Mouse (Mus musculus): Measurements from ENCODE around the gene Zfyve26. TPM values are rescaled to one million over a fixed set of nuclear protein-coding genes. Genes with fewer than 3 reads are reported as not detected.

Gene Zfyve26
- polyA plus RNA-seq (2014; fragmentation: Nextera tagmentation; extraction: Ambion mirVana) = 16.2 and 18.0 TPM in 2 replicates

- under 1% methylated on average over 29 of the region's 29 CpGs for WGBS
- Histone ChIP-seq H3K36me3 (ENCODE audit: control insufficient read depth, insufficient read depth, low read length) (0 out of 2 replicates have a peak, but pooled peaks cover 3% of the 10 kb centered on the region), H3K4me2 (peak within 1 kb of the TSS; percentile 78), H3K27me3 (replicated peaks; ENCODE audit: control insufficient read depth, insufficient read depth, low read length) (no peaks in the 10 kb centered on the region), H3K4me1 (replicated peaks; ENCODE audit: control insufficient read depth, insufficient read depth, low read length) (peaks cover 11% of the 10 kb centered on the region), H3K27ac (ENCODE audit: low read depth, low read length) (0 out of 2 replicates have a peak within 1 kb of the TSS, but pooled peaks have one; percentile 32), H3K9ac (ENCODE audit: low read depth, low read length) (peak within 1 kb of the TSS; percentile 78), H3K9me3 (ENCODE audit: control insufficient read depth, low read length) (no peaks in the 10 kb centered on the region), H3K4me3 (ENCODE audit: low read depth, low read length) (peak within 1 kb of the TSS; percentile 85)
- ATAC-seq (replicated peaks; ENCODE audit: low FRiP score) (peak; percentile 92), DNase-seq (ENCODE audit: low spot score) (peak; percentile 84)
Observed at GRCm38 (mm10) chr12:79296126-79296816, at the start of gene Zfyve26. Gene Zfyve26 (minus strand): TSS chr12:79296304.

GRCm38 (mm10) chr12:79341291-79341845, 45.3 kb upstream of the Zfyve26 start:
- Histone ChIP-seq H3K36me3 (ENCODE audit: control insufficient read depth, insufficient read depth, low read length) (no peaks in the 10 kb centered on the region), H3K4me2 (no peak overlapping the region), H3K27me3 (replicated peaks; ENCODE audit: control insufficient read depth, insufficient read depth, low read length) (no peaks in the 10 kb centered on the region), H3K9me3 (ENCODE audit: control insufficient read depth, low read length) (no peaks in the 10 kb centered on the region), H3K9ac (ENCODE audit: low read depth, low read length) (no peak overlapping the region), H3K4me3 (ENCODE audit: low read depth, low read length) (no peak overlapping the region), H3K4me1 (replicated peaks; ENCODE audit: control insufficient read depth, insufficient read depth, low read length) (no peaks in the 10 kb centered on the region), H3K27ac (ENCODE audit: low read depth, low read length) (no peak overlapping the region)
- ATAC-seq (replicated peaks; ENCODE audit: low FRiP score) = no peak
- 81% methylated on average over 6 of the region's 6 CpGs for WGBS
- no peak for DNase-seq (ENCODE audit: low spot score)

GRCm38 (mm10) chr12:79340513-79340912, 44.4 kb upstream of the Zfyve26 start:
- no peak overlapping the region for H3K27ac ChIP-seq (ENCODE audit: low read depth, low read length)
- no peak overlapping the region for H3K4me3 ChIP-seq (ENCODE audit: low read depth, low read length)
- H3K4me2 ChIP-seq = no peak overlapping the region
- no peaks in the 10 kb centered on the region for H3K9me3 ChIP-seq (ENCODE audit: control insufficient read depth, low read length)
- DNase-seq (ENCODE audit: low spot score) (no peak), ATAC-seq (replicated peaks; ENCODE audit: low FRiP score) (no peak)
- H3K36me3 ChIP-seq (ENCODE audit: control insufficient read depth, insufficient read depth, low read length) = no peaks in the 10 kb centered on the region
- 86% methylated on average over 6 of the region's 6 CpGs for WGBS
- H3K27me3 ChIP-seq (replicated peaks; ENCODE audit: control insufficient read depth, insufficient read depth, low read length) = no peaks in the 10 kb centered on the region
- no peak overlapping the region for H3K9ac ChIP-seq (ENCODE audit: low read depth, low read length)
- no peaks in the 10 kb centered on the region for H3K4me1 ChIP-seq (replicated peaks; ENCODE audit: control insufficient read depth, insufficient read depth, low read length)

GRCm38 (mm10) chr12:79338791-79339190, 42.7 kb upstream of the Zfyve26 start:
- Histone ChIP-seq H3K27ac (ENCODE audit: low read depth, low read length) (no peak overlapping the region), H3K36me3 (ENCODE audit: control insufficient read depth, insufficient read depth, low read length) (peaks cover 9% of the 10 kb centered on the region), H3K4me3 (ENCODE audit: low read depth, low read length) (no peak overlapping the region), H3K4me2 (no peak overlapping the region), H3K4me1 (replicated peaks; ENCODE audit: control insufficient read depth, insufficient read depth, low read length) (no peaks in the 10 kb centered on the region), H3K27me3 (replicated peaks; ENCODE audit: control insufficient read depth, insufficient read depth, low read length) (no peaks in the 10 kb centered on the region), H3K9me3 (ENCODE audit: control insufficient read depth, low read length) (peaks cover 8% of the 10 kb centered on the region), H3K9ac (ENCODE audit: low read depth, low read length) (no peak overlapping the region)
- DNase-seq (ENCODE audit: low spot score) (no peak), ATAC-seq (replicated peaks; ENCODE audit: low FRiP score) (no peak)
- WGBS = 90% methylated on average over 8 of the region's 8 CpGs

- Histone ChIP-seq H3K27me3 (replicated peaks; ENCODE audit: control insufficient read depth, insufficient read depth, low read length) (no peaks in the 10 kb centered on the region), H3K4me3 (ENCODE audit: low read depth, low read length) (no peak overlapping the region), H3K27ac (ENCODE audit: low read depth, low read length) (no peak overlapping the region), H3K4me1 (replicated peaks; ENCODE audit: control insufficient read depth, insufficient read depth, low read length) (peaks cover 2% of the 10 kb centered on the region; the same call in 1 of the 2 replicates), H3K36me3 (ENCODE audit: control insufficient read depth, insufficient read depth, low read length) (peaks cover 10% of the 10 kb centered on the region), H3K4me2 (no peak overlapping the region), H3K9ac (ENCODE audit: low read depth, low read length) (no peak overlapping the region), H3K9me3 (ENCODE audit: control insufficient read depth, low read length) (peaks cover 8% of the 10 kb centered on the region)
- no peak for DNase-seq (ENCODE audit: low spot score)
- 77% methylated on average over 4 of the region's 4 CpGs for WGBS
- ATAC-seq (replicated peaks; ENCODE audit: low FRiP score) = no peak
Observed at GRCm38 (mm10) chr12:79331722-79332121, 35.6 kb upstream of the Zfyve26 start.

- Histone ChIP-seq H3K4me1 (replicated peaks; ENCODE audit: control insufficient read depth, insufficient read depth, low read length) (peaks cover 3% of the 10 kb centered on the region; the same call in 1 of the 2 replicates), H3K9ac (ENCODE audit: low read depth, low read length) (no peak overlapping the region), H3K27me3 (replicated peaks; ENCODE audit: control insufficient read depth, insufficient read depth, low read length) (no peaks in the 10 kb centered on the region), H3K4me2 (no peak overlapping the region), H3K27ac (ENCODE audit: low read depth, low read length) (no peak overlapping the region), H3K4me3 (ENCODE audit: low read depth, low read length) (no peak overlapping the region), H3K9me3 (ENCODE audit: control insufficient read depth, low read length) (peaks cover 8% of the 10 kb centered on the region), H3K36me3 (ENCODE audit: control insufficient read depth, insufficient read depth, low read length) (peaks cover 10% of the 10 kb centered on the region)
- ATAC-seq (replicated peaks; ENCODE audit: low FRiP score) (no peak), DNase-seq (ENCODE audit: low spot score) (no peak)
- 74% methylated on average over 2 of the region's 2 CpGs for WGBS
Observed at GRCm38 (mm10) chr12:79330571-79330970, 34.5 kb upstream of the Zfyve26 start.

- no peaks in the 10 kb centered on the region for H3K9me3 ChIP-seq (ENCODE audit: control insufficient read depth, low read length)
- H3K27me3 ChIP-seq (replicated peaks; ENCODE audit: control insufficient read depth, insufficient read depth, low read length) = no peaks in the 10 kb centered on the region
- H3K4me1 ChIP-seq (replicated peaks; ENCODE audit: control insufficient read depth, insufficient read depth, low read length) = peaks cover 3% of the 10 kb centered on the region; the same call in 1 of the 2 replicates
- H3K36me3 ChIP-seq (ENCODE audit: control insufficient read depth, insufficient read depth, low read length) = no peaks in the 10 kb centered on the region
- H3K4me2 ChIP-seq = no peak overlapping the region
- WGBS = 84% methylated on average over 2 of the region's 2 CpGs
- no peak overlapping the region for H3K4me3 ChIP-seq (ENCODE audit: low read depth, low read length)
- no peak overlapping the region for H3K9ac ChIP-seq (ENCODE audit: low read depth, low read length)
- no peak for ATAC-seq (replicated peaks; ENCODE audit: low FRiP score)
- H3K27ac ChIP-seq (ENCODE audit: low read depth, low read length) = no peak overlapping the region
- no peak for DNase-seq (ENCODE audit: low spot score)
Observed at GRCm38 (mm10) chr12:79327868-79328267, 31.8 kb upstream of the Zfyve26 start.

GRCm38 (mm10) chr12:79326745-79327144, 30.6 kb upstream of the Zfyve26 start:
- Histone ChIP-seq H3K4me2 (no peak overlapping the region), H3K27ac (ENCODE audit: low read depth, low read length) (no peak overlapping the region), H3K4me3 (ENCODE audit: low read depth, low read length) (no peak overlapping the region), H3K36me3 (ENCODE audit: control insufficient read depth, insufficient read depth, low read length) (no peaks in the 10 kb centered on the region), H3K4me1 (replicated peaks; ENCODE audit: control insufficient read depth, insufficient read depth, low read length) (peaks cover 3% of the 10 kb centered on the region; the same call in 1 of the 2 replicates), H3K9me3 (ENCODE audit: control insufficient read depth, low read length) (no peaks in the 10 kb centered on the region), H3K27me3 (replicated peaks; ENCODE audit: control insufficient read depth, insufficient read depth, low read length) (no peaks in the 10 kb centered on the region), H3K9ac (ENCODE audit: low read depth, low read length) (no peak overlapping the region)
- 58% methylated on average over 2 of the region's 2 CpGs for WGBS
- DNase-seq (ENCODE audit: low spot score) = no peak
- no peak for ATAC-seq (replicated peaks; ENCODE audit: low FRiP score)

GRCm38 (mm10) chr12:79326236-79326635, 30.1 kb upstream of the Zfyve26 start:
- 64% methylated on average over 2 of the region's 2 CpGs for WGBS

More at GRCm38 (mm10) chr12:79326236-79326635, 30.1 kb upstream of the Zfyve26 start:
- H3K9ac ChIP-seq (ENCODE audit: low read depth, low read length) = no peak overlapping the region
- H3K4me2 ChIP-seq = no peak overlapping the region
- H3K9me3 ChIP-seq (ENCODE audit: control insufficient read depth, low read length) = no peaks in the 10 kb centered on the region
- DNase-seq (ENCODE audit: low spot score) (no peak), ATAC-seq (replicated peaks; ENCODE audit: low FRiP score) (no peak)
- peaks cover 3% of the 10 kb centered on the region; the same call in 1 of the 2 replicates for H3K4me1 ChIP-seq (replicated peaks; ENCODE audit: control insufficient read depth, insufficient read depth, low read length)
- H3K27ac ChIP-seq (ENCODE audit: low read depth, low read length) = no peak overlapping the region
- no peaks in the 10 kb centered on the region for H3K36me3 ChIP-seq (ENCODE audit: control insufficient read depth, insufficient read depth, low read length)
- no peaks in the 10 kb centered on the region for H3K27me3 ChIP-seq (replicated peaks; ENCODE audit: control insufficient read depth, insufficient read depth, low read length)
- no peak overlapping the region for H3K4me3 ChIP-seq (ENCODE audit: low read depth, low read length)

All from liver, embryonic 11.5 days (tissue).